8 mouse cellular contexts compared by ENCODE assay signal in genomic region chr2:36090853-36091741, GRCm38 (mm10). TPM values are rescaled to one million over a fixed set of nuclear protein-coding genes. Genes with fewer than 3 reads are reported as not detected.
DNase-seq lines count a peak whose midpoint lies in the region; ATAC-seq and TF ChIP-seq lines count a peak whose summit lies in the region.

No protein-coding gene starts in this region.

- H3K4me3 ChIP-seq in forebrain, embryonic 14.5 days (ENCODE audit: low read depth, low read length) = peak overlapping the region; percentile 27
- H3K4me3 ChIP-seq in liver, embryonic 14.5 days (ENCODE audit: insufficient read depth in 1 of 2, low read depth in 2 of 2, low read length in 2 of 2) = peak overlapping the region; percentile 24 to 35

- peaks cover 7% of the 10 kb centered on the region for H3K4me1 ChIP-seq in forebrain, embryonic 14.5 days (ENCODE audit: control insufficient read depth, insufficient read depth, low read length)
- no peaks in the 10 kb centered on the region for H3K4me1 ChIP-seq in liver, embryonic 14.5 days (replicated peaks; ENCODE audit: control insufficient read depth in 2 of 2, insufficient read depth in 2 of 2, low read length in 1 of 2)

- TF ChIP-seq CTCF in liver, embryonic 14.5 days (IDR thresholded peaks at IDR 0.05; ENCODE audit: low read depth) = no peak

- H3K27me3 ChIP-seq in forebrain, embryonic 14.5 days (replicated peaks; ENCODE audit: control insufficient read depth, insufficient read depth, low read length) = peaks cover 71% of the 10 kb centered on the region
- H3K27me3 ChIP-seq in liver, embryonic 14.5 days (ENCODE audit: control insufficient read depth, insufficient read depth, low read length) = peaks cover 70% of the 10 kb centered on the region

- no peaks in the 10 kb centered on the region for H3K9me3 ChIP-seq in forebrain, embryonic 14.5 days (replicated peaks; ENCODE audit: control insufficient read depth, low read length)
- H3K9me3 ChIP-seq in liver, embryonic 14.5 days (ENCODE audit: control insufficient read depth, low read length) = no peaks in the 10 kb centered on the region

- H3K4me2 ChIP-seq in forebrain, embryonic 14.5 days (ENCODE audit: low read length) = peak overlapping the region; percentile 59
- peak overlapping the region; percentile 63 for H3K4me2 ChIP-seq in liver, embryonic 14.5 days (ENCODE audit: low read depth)

- no peaks in the 10 kb centered on the region for H3K36me3 ChIP-seq in forebrain, embryonic 14.5 days (ENCODE audit: control insufficient read depth, insufficient read depth, low read length)
- no peaks in the 10 kb centered on the region for H3K36me3 ChIP-seq in liver, embryonic 14.5 days (replicated peaks; ENCODE audit: control insufficient read depth, insufficient read depth, low read depth)

- 2% methylated on average over 69 of the region's 70 CpGs for WGBS in forebrain, embryonic 14.5 days
- 1% methylated on average over 70 of the region's 70 CpGs for WGBS in liver, embryonic 14.5 days (ENCODE audit: insufficient replicate concordance)

- no peak for TF ChIP-seq EP300 in liver, embryonic 14.5 days (IDR thresholded peaks at IDR 0.05; ENCODE audit: low read depth)

- H3K27ac ChIP-seq in forebrain, embryonic 14.5 days (ENCODE audit: low read depth, low read length) = no peak overlapping the region
- H3K27ac ChIP-seq in liver, embryonic 14.5 days = no peak overlapping the region

- H3K9ac ChIP-seq in forebrain, embryonic 14.5 days (ENCODE audit: low read length) = peak overlapping the region; percentile 37; the same call in 1 of the 2 replicates
- no peak overlapping the region for H3K9ac ChIP-seq in liver, embryonic 14.5 days (replicated peaks)

- peak; percentile 67 for ATAC-seq in forebrain, embryonic 14.5 days
- peak; percentile 83 for ATAC-seq in liver, embryonic 14.5 days (ENCODE audit: insufficient read depth)

- peak; percentile 8 for DNase-seq in cerebellum, adult 9-11 months
- no peak for DNase-seq in cerebellum, adult 8-10 months
- DNase-seq in adrenal gland, postnatal 14 days = peak; percentile 62
- DNase-seq in forebrain, embryonic 14.5 days (ENCODE audit: low spot score) = peak; percentile 72
- DNase-seq in induced T-regulatory cell, adult 2 months (ENCODE audit: low read depth) = peak; percentile 72
- DNase-seq in liver, embryonic 14.5 days (ENCODE audit: low read depth in 3 of 3, low spot score in 3 of 3) = peak; percentile 37 to 51 (median 40)
- DNase-seq in neural tube, embryonic 10.5 days (ENCODE audit: extremely low spot score, low spot score) = peak; percentile 87
- DNase-seq in thymus, postnatal 0 days (ENCODE audit: low spot score) = peak; percentile 52

RNA-seq across cellular contexts. Expression of gene Lhx6, which starts 14.1 kb away (rescaled TPM):
- 5.4 and 7.2 TPM in 2 replicates for total RNA-seq in adrenal gland, postnatal 14 days (2021)
- 14.7 and 27.3 TPM in 2 replicates for polyA plus RNA-seq in forebrain, embryonic 14.5 days (2014; fragmentation: Nextera tagmentation; extraction: Ambion mirVana)
- polyA plus RNA-seq in liver, embryonic 14.5 days (2012; rRNA removed) = 0.21 and 0.22 TPM in 2 replicates
- polyA plus RNA-seq in liver, embryonic 14.5 days (2014; fragmentation: Nextera tagmentation; extraction: Ambion mirVana) = 0.19 and 0.22 TPM in 2 replicates
- polyA plus RNA-seq in thymus, postnatal 0 days (2015; fragmentation: Nextera tagmentation; extraction: Ambion mirVana) = 0.27 and 0.64 TPM in 2 replicates

RNA-seq across cellular contexts. Expression of gene Morn5, which starts 41.8 kb away (rescaled TPM):
- total RNA-seq in adrenal gland, postnatal 14 days (2021) = not detected in 2 replicates
- polyA plus RNA-seq in forebrain, embryonic 14.5 days (2014; fragmentation: Nextera tagmentation; extraction: Ambion mirVana) = 2.6 and 3.4 TPM in 2 replicates
- polyA plus RNA-seq in liver, embryonic 14.5 days (2012; rRNA removed) = not detected in 2 replicates
- polyA plus RNA-seq in liver, embryonic 14.5 days (2014; fragmentation: Nextera tagmentation; extraction: Ambion mirVana) = not detected in 2 replicates
- polyA plus RNA-seq in thymus, postnatal 0 days (2015; fragmentation: Nextera tagmentation; extraction: Ambion mirVana) = 0.31 and 0.53 TPM in 2 replicates

RNA-seq across cellular contexts. Expression of gene Ndufa8, which starts 41.9 kb away (rescaled TPM):
- 365 and 371 TPM in 2 replicates for total RNA-seq in adrenal gland, postnatal 14 days (2021)
- 283 and 287 TPM in 2 replicates for polyA plus RNA-seq in forebrain, embryonic 14.5 days (2014; fragmentation: Nextera tagmentation; extraction: Ambion mirVana)
- polyA plus RNA-seq in liver, embryonic 14.5 days (2012; rRNA removed) = 45.4 and 56.1 TPM in 2 replicates
- 127 and 128 TPM in 2 replicates for polyA plus RNA-seq in liver, embryonic 14.5 days (2014; fragmentation: Nextera tagmentation; extraction: Ambion mirVana)
- 261 and 272 TPM in 2 replicates for polyA plus RNA-seq in thymus, postnatal 0 days (2015; fragmentation: Nextera tagmentation; extraction: Ambion mirVana)

RNA-seq across cellular contexts. Expression of gene Mrrf, which starts 45.1 kb away (rescaled TPM):
- total RNA-seq in adrenal gland, postnatal 14 days (2021) = 26.0 and 27.0 TPM in 2 replicates
- 37.2 and 39.9 TPM in 2 replicates for polyA plus RNA-seq in forebrain, embryonic 14.5 days (2014; fragmentation: Nextera tagmentation; extraction: Ambion mirVana)
- polyA plus RNA-seq in liver, embryonic 14.5 days (2012; rRNA removed) = 5.3 and 9.1 TPM in 2 replicates
- polyA plus RNA-seq in liver, embryonic 14.5 days (2014; fragmentation: Nextera tagmentation; extraction: Ambion mirVana) = 17.8 and 25.8 TPM in 2 replicates
- 19.7 and 23.0 TPM in 2 replicates for polyA plus RNA-seq in thymus, postnatal 0 days (2015; fragmentation: Nextera tagmentation; extraction: Ambion mirVana)

RNA-seq across cellular contexts. Expression of gene Rbm18, which starts 45.5 kb away (rescaled TPM):
- total RNA-seq in adrenal gland, postnatal 14 days (2021) = 27.3 and 27.4 TPM in 2 replicates
- polyA plus RNA-seq in forebrain, embryonic 14.5 days (2014; fragmentation: Nextera tagmentation; extraction: Ambion mirVana) = 166 and 187 TPM in 2 replicates
- polyA plus RNA-seq in liver, embryonic 14.5 days (2012; rRNA removed) = 7.8 and 10.2 TPM in 2 replicates
- polyA plus RNA-seq in liver, embryonic 14.5 days (2014; fragmentation: Nextera tagmentation; extraction: Ambion mirVana) = 20.6 and 22.8 TPM in 2 replicates
- polyA plus RNA-seq in thymus, postnatal 0 days (2015; fragmentation: Nextera tagmentation; extraction: Ambion mirVana) = 48.4 and 51.8 TPM in 2 replicates
